Mouse (Mus musculus) ES-Bruce4 (cell line): ENCODE data around the gene Pax6.

ENCODE experiments used
- CTCF ChIP-seq: IDR thresholded peaks from one replicate; pipeline ENCODE4 v1.8.1; 2011; ENCODE audit warnings: low read depth, low read length
- EP300 ChIP-seq: IDR thresholded peaks from 2 replicates; pipeline ENCODE4 v1.6.1; 2011; ENCODE audit warnings: low read depth, low read length; ENCODE audit not compliant: insufficient read depth
- POLR2A ChIP-seq: IDR thresholded peaks from one replicate; pipeline ENCODE4 v1.8.1; 2011; ENCODE audit warnings: low read length; ENCODE audit not compliant: insufficient read depth

GRCm38 (mm10) chr2:105710511-105710910, 41.8 kb downstream of the Pax6 start:
- TF ChIP-seq POLR2A = no peak
- TF ChIP-seq CTCF = no peak
- no peak for TF ChIP-seq EP300
